Mouse (Mus musculus) MEL (cell line): ENCODE data around the gene Wdr77. TPM values are rescaled to one million over a fixed set of nuclear protein-coding genes. Genes with fewer than 3 reads are reported as not detected.

Experiments
- DNase-seq: peaks from one replicate; pipeline ENCODE4 v3.0.0; 2011; ENCODE audit warnings: low read depth, low spot score
- H3K27ac ChIP-seq: 2 replicates; pipeline ENCODE4 v1.5.1; 2012; ENCODE audit warnings: low read depth, mild to moderate bottlenecking, control low read depth, low read length, moderate library complexity; ENCODE audit not compliant: control insufficient read depth
- H3K27me3 ChIP-seq, 2 experiments: fragments of 150-350 bp in 1 of 2; sonication (generic) in 1 of 2; 2 replicates each; pipeline ENCODE4 v1.6.1; 2012; ENCODE audit warnings: low read length in 2 of 2, mild to moderate bottlenecking in 2 of 2, improper control_type of control experiment in 1 of 2, moderate library complexity in 1 of 2; ENCODE audit not compliant: insufficient read depth in 2 of 2, control insufficient read depth in 1 of 2
- H3K36me3 ChIP-seq, 2 experiments: 2 replicates each; pipeline ENCODE4 v1.6.1; 2012 to 2014; ENCODE audit warnings: low read length in 2 of 2, improper control_type of control experiment in 1 of 2, inconsistent platforms in 1 of 2, mild to moderate bottlenecking in 1 of 2; ENCODE audit not compliant: insufficient read depth in 2 of 2, control insufficient read depth in 1 of 2
- H3K4me1 ChIP-seq, 2 experiments: fragments of 150-350 bp in 1 of 2; sonication (generic) in 1 of 2; 2 replicates each; pipeline ENCODE4 v1.6.1; 2012; ENCODE audit warnings: low read length in 2 of 2, improper control_type of control experiment in 1 of 2, mild to moderate bottlenecking in 1 of 2; ENCODE audit not compliant: insufficient read depth in 2 of 2, control insufficient read depth in 1 of 2
- H3K4me3 ChIP-seq, 2 experiments: fragments of 150-350 bp in 1 of 2; sonication (generic) in 1 of 2; 2 replicates each; pipeline ENCODE4 v1.5.1; 2012; ENCODE audit warnings: low read depth in 2 of 2, low read length in 2 of 2, mild to moderate bottlenecking in 2 of 2, moderate library complexity in 2 of 2, control low read depth in 1 of 2, improper control_type of control experiment in 1 of 2; ENCODE audit not compliant: control insufficient read depth in 1 of 2, insufficient read depth in 1 of 2
- H3K79me2 ChIP-seq: 2 replicates; pipeline ENCODE4 v1.6.1; 2012; ENCODE audit warnings: mild to moderate bottlenecking, low read length, moderate library complexity; ENCODE audit not compliant: control insufficient read depth, poor library complexity, insufficient read depth
- H3K9ac ChIP-seq: 2 replicates; pipeline ENCODE4 v1.6.1; 2012; ENCODE audit warnings: low read depth, mild to moderate bottlenecking, control low read depth, low read length, moderate library complexity; ENCODE audit not compliant: control insufficient read depth, poor library complexity, severe bottlenecking
- H3K9me3 ChIP-seq: fragments of 150-350 bp; sonication (generic); replicated peaks from 2 replicates; pipeline ENCODE4 v1.6.1; 2012; ENCODE audit warnings: mild to moderate bottlenecking, low read length, improper control_type of control experiment, moderate library complexity; ENCODE audit not compliant: insufficient read depth
- BHLHE40 ChIP-seq: IDR thresholded peaks from 2 replicates; pipeline ENCODE4 v1.6.1; 2012; ENCODE audit warnings: low read depth, mild to moderate bottlenecking, inconsistent platforms, low read length, improper control_type of control experiment, borderline replicate concordance
- CHD1 ChIP-seq: IDR thresholded peaks from 2 replicates; pipeline ENCODE4 v1.6.1; 2012; ENCODE audit warnings: low read depth, mild to moderate bottlenecking, inconsistent platforms, low read length, improper control_type of control experiment
- CTCF ChIP-seq, 3 experiments: IDR thresholded peaks in 2 of 3; conservative IDR thresholded peaks in 1 of 3; 2 replicates each; pipeline ENCODE4 v1.5.1; 2011 to 2012; ENCODE audit warnings: low read length in 3 of 3, low read depth in 2 of 3, mild to moderate bottlenecking in 2 of 3, improper control_type of control experiment in 1 of 3, inconsistent platforms in 1 of 3, mixed read lengths in 1 of 3, moderate library complexity in 1 of 3; ENCODE audit not compliant: control insufficient read depth in 1 of 3, insufficient read depth in 1 of 3, poor library complexity in 1 of 3, severe bottlenecking in 1 of 3
- E2F4 ChIP-seq: IDR thresholded peaks from 2 replicates; pipeline ENCODE4 v1.6.1; 2011; ENCODE audit warnings: low read depth, low read length, improper control_type of control experiment, borderline replicate concordance
- ETS1 ChIP-seq: IDR thresholded peaks from 2 replicates; pipeline ENCODE4 v1.6.1; 2012; ENCODE audit warnings: low read depth, mild to moderate bottlenecking, inconsistent platforms, low read length, improper control_type of control experiment, moderate library complexity
- GABPA ChIP-seq: IDR thresholded peaks from 2 replicates; pipeline ENCODE4 v1.6.1; 2012; ENCODE audit warnings: low read depth, mild to moderate bottlenecking, inconsistent platforms, low read length, improper control_type of control experiment, moderate library complexity
- HCFC1 ChIP-seq: IDR thresholded peaks from 2 replicates; pipeline ENCODE4 v1.6.1; 2012; ENCODE audit warnings: low read depth, mild to moderate bottlenecking, inconsistent platforms, low read length, improper control_type of control experiment, moderate library complexity
- KAT2A ChIP-seq: conservative IDR thresholded peaks from 2 replicates; pipeline ENCODE4 v1.6.1; 2012; ENCODE audit warnings: low read depth, low read length, improper control_type of control experiment, inconsistent platforms
- MAFK ChIP-seq: IDR thresholded peaks from 2 replicates; pipeline ENCODE4 v1.6.1; 2011; ENCODE audit warnings: low read depth, mild to moderate bottlenecking, low read length, improper control_type of control experiment, borderline replicate concordance
- MAX ChIP-seq: IDR thresholded peaks from 2 replicates; pipeline ENCODE4 v1.6.1; 2011; ENCODE audit warnings: low read length, improper control_type of control experiment
- MAZ ChIP-seq: IDR thresholded peaks from 2 replicates; pipeline ENCODE4 v1.6.1; 2012; ENCODE audit warnings: low read depth, mild to moderate bottlenecking, inconsistent platforms, low read length, improper control_type of control experiment
- MXI1 ChIP-seq: IDR thresholded peaks from 2 replicates; pipeline ENCODE4 v1.6.1; 2011; ENCODE audit warnings: mild to moderate bottlenecking, low read depth, low read length, improper control_type of control experiment
- MYB ChIP-seq: IDR thresholded peaks from 2 replicates; pipeline ENCODE4 v1.6.1; 2011; ENCODE audit warnings: mild to moderate bottlenecking, low read depth, low read length, improper control_type of control experiment
- MYC ChIP-seq: IDR thresholded peaks from 2 replicates; pipeline ENCODE4 v1.6.1; 2011; ENCODE audit warnings: low read depth, mild to moderate bottlenecking, low read length, improper control_type of control experiment, moderate library complexity
- NELFE ChIP-seq: IDR thresholded peaks from 2 replicates; pipeline ENCODE4 v1.6.1; 2011; ENCODE audit warnings: low read depth, low read length, improper control_type of control experiment
- SIN3A ChIP-seq: IDR thresholded peaks from 2 replicates; pipeline ENCODE4 v1.6.1; 2012; ENCODE audit warnings: low read length, improper control_type of control experiment, inconsistent platforms
- TBP ChIP-seq: IDR thresholded peaks from 2 replicates; pipeline ENCODE4 v1.8.0; 2011; ENCODE audit warnings: low read depth, low read length, improper control_type of control experiment
- UBTF ChIP-seq: IDR thresholded peaks from 2 replicates; pipeline ENCODE4 v1.6.1; 2012; ENCODE audit warnings: low read depth, mild to moderate bottlenecking, inconsistent platforms, low read length, improper control_type of control experiment, moderate library complexity, borderline replicate concordance; ENCODE audit not compliant: insufficient read depth
- USF2 ChIP-seq, 2 experiments: IDR thresholded peaks; 2 replicates each; pipeline ENCODE4 v1.6.1; 2011 to 2012; ENCODE audit warnings: improper control_type of control experiment in 2 of 2, low read length in 2 of 2, borderline replicate concordance in 1 of 2, inconsistent platforms in 1 of 2, low read depth in 1 of 2, mild to moderate bottlenecking in 1 of 2; ENCODE audit not compliant: insufficient read depth in 1 of 2
- ZC3H11A ChIP-seq: IDR thresholded peaks from 2 replicates; pipeline ENCODE4 v1.6.1; 2012; ENCODE audit warnings: low read depth, mild to moderate bottlenecking, inconsistent platforms, low read length, improper control_type of control experiment
- ZKSCAN1 ChIP-seq: IDR thresholded peaks from 2 replicates; pipeline ENCODE4 v1.6.1; 2012; ENCODE audit warnings: low read depth, mild to moderate bottlenecking, inconsistent platforms, low read length, improper control_type of control experiment, moderate library complexity
- ZMIZ1 ChIP-seq: IDR thresholded peaks from 2 replicates; pipeline ENCODE4 v1.6.1; 2012; ENCODE audit warnings: low read depth, mild to moderate bottlenecking, inconsistent platforms, low read length, improper control_type of control experiment, moderate library complexity
- polyA plus RNA-seq, 2 experiments: library from polyadenylated mRNA; stranded (reverse) in 1 of 2; unstranded in 1 of 2; fragments of >175 nt in 1 of 2; fragments of >200 nt in 1 of 2; gene quantifications; 2 replicates each; pipeline versions ENCODE4 v1.2.1 to v1.2.4; 2012; ENCODE audit warnings: low replicate concordance in 2 of 2, low read depth in 1 of 2; ENCODE audit not compliant: insufficient read length in 2 of 2, insufficient read depth in 1 of 2, missing spikeins in 1 of 2
- total RNA-seq: library from RNA; depleted of rRNA; stranded (reverse); fragments of 300-350 nt; gene quantifications from 2 replicates; pipeline ENCODE4 v1.2.3, GENCODE M21; 2012

The Wdr77 gene
- total and polyA plus RNA-seq, 3 experiments, result 116 to 204 TPM; not detected in 1

GRCm38 (mm10) chr3:105957235-105957634 is 1.9 kb upstream of the Wdr77 start:
- TF ChIP-seq MAZ, result no peak
- TF ChIP-seq UBTF, result no peak
- TF ChIP-seq CTCF (IDR thresholded peaks at IDR 0.05 in 2 of 3, conservative IDR thresholded peaks at IDR 0.05 in 1 of 3; ENCODE audit: control insufficient read depth in 1 of 3, insufficient read depth in 1 of 3, low read depth in 2 of 3, low read length in 3 of 3, poor library complexity in 1 of 3, severe bottlenecking in 1 of 3), result peak in 1 of 3 experiments; percentile 23; a peak in 1 of 6 replicates
- TF ChIP-seq MAFK, result no peak
- no peak for TF ChIP-seq ZC3H11A
- H3K4me3 ChIP-seq, result no peak overlapping the region

GRCm38 (mm10) chr3:105958204-105958603 is 965 bp upstream of the Wdr77 start:
- peaks cover 14 to 62% of the 10 kb centered on the region in 2 experiments for H3K36me3 ChIP-seq
- peaks cover 52% of the 10 kb centered on the region for H3K79me2 ChIP-seq
- H3K9me3 ChIP-seq, result no peaks in the 10 kb centered on the region
- H3K27me3 ChIP-seq, result no peaks in the 10 kb centered on the region
- H3K4me3 ChIP-seq, result peak overlapping the region; percentile 49 to 76
- TF ChIP-seq CHD1 (no peak), SIN3A (peak; percentile 18; the same call in 1 of the 2 replicates), UBTF (no peak), USF2 (IDR thresholded peaks at IDR 0.05; ENCODE audit: borderline replicate concordance in 1 of 2, insufficient read depth in 1 of 2, low read depth in 1 of 2, low read length in 2 of 2) (no peak), MYC (0 out of 2 replicates have a peak, but pooled peaks have one; percentile 1), ETS1 (no peak), MXI1 (peak; percentile 65)
- peaks cover 3 to 22% of the 10 kb centered on the region in 2 experiments; a peak in 2 of 4 replicates for H3K4me1 ChIP-seq
- H3K27ac ChIP-seq, result peak overlapping the region; percentile 70; the same call in 1 of the 2 replicates
- peak; percentile 44 for DNase-seq
- peak overlapping the region; percentile 77 for H3K9ac ChIP-seq

More at GRCm38 (mm10) chr3:105957235-105957634, 1.9 kb upstream of the Wdr77 start:
- H3K27ac ChIP-seq, result no peak overlapping the region
- peak; percentile 29 for DNase-seq
- H3K9ac ChIP-seq, result no peak overlapping the region; the same call in 1 of the 2 replicates
- H3K79me2 ChIP-seq, result peaks cover 49% of the 10 kb centered on the region
- H3K9me3 ChIP-seq, result no peaks in the 10 kb centered on the region
- no peaks in the 10 kb centered on the region for H3K27me3 ChIP-seq
- H3K4me1 ChIP-seq, result peaks cover 3 to 18% of the 10 kb centered on the region in 2 experiments; a peak in 2 of 4 replicates
- peaks cover 17 to 56% of the 10 kb centered on the region in 2 experiments for H3K36me3 ChIP-seq

GRCm38 (mm10) chr3:105959585-105959984 is 416 bp downstream of the Wdr77 start:
- TF ChIP-seq MXI1 (no peak), E2F4 (no peak), CTCF (IDR thresholded peaks at IDR 0.05 in 2 of 3, conservative IDR thresholded peaks at IDR 0.05 in 1 of 3; ENCODE audit: control insufficient read depth in 1 of 3, insufficient read depth in 1 of 3, low read depth in 2 of 3, low read length in 3 of 3, poor library complexity in 1 of 3, severe bottlenecking in 1 of 3) (no peak), MAX (peak; percentile 51; the same call in 1 of the 2 replicates), MYC (0 out of 2 replicates have a peak, but pooled peaks have one; percentile 35), UBTF (no peak), NELFE (no peak), HCFC1 (no peak), TBP (no peak), KAT2A (no peak), SIN3A (no peak; the same call in 1 of the 2 replicates), MAFK (no peak), MYB (no peak), GABPA (no peak), ZKSCAN1 (no peak), BHLHE40 (no peak), ZMIZ1 (no peak; the same call in 1 of the 2 replicates)
- H3K27me3 ChIP-seq, result no peaks in the 10 kb centered on the region
- peaks cover 3 to 22% of the 10 kb centered on the region in 2 experiments; a peak in 1 of 4 replicates for H3K4me1 ChIP-seq
- peaks cover 18 to 57% of the 10 kb centered on the region in 2 experiments for H3K36me3 ChIP-seq
- H3K79me2 ChIP-seq, result peaks cover 54% of the 10 kb centered on the region
- H3K9ac ChIP-seq, result peak overlapping the region; percentile 96
- H3K4me3 ChIP-seq, result peak overlapping the region; percentile 34 to 98
- H3K27ac ChIP-seq, result peak overlapping the region; percentile 46
- no peak for DNase-seq
- no peaks in the 10 kb centered on the region for H3K9me3 ChIP-seq
